Mouse (Mus musculus) c-Kit-positive CD71-negative TER-119-negative erythroid progenitor cells, embryonic 14.5 days (primary cell): ENCODE results near the gene Asphd1.

Source experiments
- DNase-seq: peaks from one replicate; pipeline ENCODE4 v3.0.0-alpha.2; 2013; ENCODE audit warnings: low read depth

The Asphd1 gene

GRCm38 (mm10) chr7:126949403-126949792, at the start of gene Asphd1:
TSS of gene Asphd1 (minus strand) at chr7:126949582.
- DNase-seq, result no peak

- DNase-seq, result no peak
These were observed 47.1 kb upstream of the Asphd1 start for GRCm38 (mm10) chr7:126996449-126996848.

- no peak for DNase-seq
These were observed 39.4 kb upstream of the Asphd1 start for GRCm38 (mm10) chr7:126988816-126989215.

- no peak for DNase-seq
These were observed 36.9 kb upstream of the Asphd1 start for GRCm38 (mm10) chr7:126986319-126986718.

GRCm38 (mm10) chr7:126984667-126985444, 35.5 kb upstream of the Asphd1 start:
- DNase-seq, result no peak

GRCm38 (mm10) chr7:126983113-126983512, 33.7 kb upstream of the Asphd1 start:
- DNase-seq, result no peak

GRCm38 (mm10) chr7:126982054-126982453, 32.7 kb upstream of the Asphd1 start:
- no peak for DNase-seq

GRCm38 (mm10) chr7:126981601-126982000, 32.2 kb upstream of the Asphd1 start:
- no peak for DNase-seq

GRCm38 (mm10) chr7:126978841-126979240, 29.5 kb upstream of the Asphd1 start:
- DNase-seq, result no peak

- no peak for DNase-seq
These were observed 27.6 kb upstream of the Asphd1 start for GRCm38 (mm10) chr7:126976878-126977459.

GRCm38 (mm10) chr7:126975950-126976866, 26.8 kb upstream of the Asphd1 start, which contains the start of gene Cdiptos:
TSS of gene Cdiptos (minus strand) at chr7:126976098.
- peak; percentile 98 for DNase-seq

- no peak for DNase-seq
These were observed 26.3 kb upstream of the Asphd1 start, which contains the start of gene Cdipt for GRCm38 (mm10) chr7:126975893-126975949. TSS of gene Cdipt (plus strand) at chr7:126975914.

GRCm38 (mm10) chr7:126975493-126975892, 26.1 kb upstream of the Asphd1 start:
- DNase-seq, result no peak

GRCm38 (mm10) chr7:126967361-126967760, 18.0 kb upstream of the Asphd1 start:
- no peak for DNase-seq

- no peak for DNase-seq
These were observed 16.2 kb upstream of the Asphd1 start for GRCm38 (mm10) chr7:126965568-126965967.

GRCm38 (mm10) chr7:126963548-126964286, 14.3 kb upstream of the Asphd1 start:
- no peak for DNase-seq

GRCm38 (mm10) chr7:126961965-126962364, 12.6 kb upstream of the Asphd1 start:
- no peak for DNase-seq

- no peak for DNase-seq
These were observed 11.7 kb upstream of the Asphd1 start for GRCm38 (mm10) chr7:126961095-126961494.

GRCm38 (mm10) chr7:126959780-126960179, 10.4 kb upstream of the Asphd1 start:
- DNase-seq, result no peak

GRCm38 (mm10) chr7:126955125-126955524, 5.7 kb upstream of the Asphd1 start:
- DNase-seq, result no peak

GRCm38 (mm10) chr7:126952646-126953045, 3.3 kb upstream of the Asphd1 start:
- DNase-seq, result no peak

- DNase-seq, result no peak
These were observed 2.4 kb upstream of the Asphd1 start for GRCm38 (mm10) chr7:126951741-126952140.
